10 mouse cellular contexts compared by ENCODE assay signal in the genomic region with DNA sequence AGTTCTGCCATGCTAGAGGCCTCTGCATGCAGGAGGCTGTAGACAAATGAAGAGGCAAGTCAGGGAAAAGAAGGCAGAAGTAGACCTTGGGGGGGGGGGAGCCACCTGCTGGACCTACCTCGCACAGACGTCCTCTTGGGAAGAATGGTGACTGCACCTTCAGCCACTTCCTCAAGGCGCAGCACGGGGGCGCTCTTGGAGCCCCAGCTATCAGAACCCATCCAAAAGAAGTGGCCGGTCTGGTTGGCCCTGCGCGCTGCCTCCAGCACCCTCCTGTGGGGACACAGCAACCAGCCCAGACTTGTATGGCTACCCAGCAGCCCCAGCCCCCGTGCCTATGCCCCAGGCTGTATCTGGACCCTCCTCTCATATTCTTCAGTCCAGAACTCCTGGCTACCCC.
DNase-seq lines count a peak whose midpoint lies in the region; ATAC-seq and TF ChIP-seq lines count a peak whose summit lies in the region.
"Had no signal": no experiment of that assay in that cellular context is flagged by ENCODE, and none has a peak within 500 bp of the region (broad histone marks: within the 10 kb centered on the region; RNA-seq: fewer than 3 reads in every experiment).

No protein-coding gene starts in this region.

- no peak overlapping the region for H3K4me3 ChIP-seq in left cerebral cortex, adult 2 months
- no peak overlapping the region for H3K4me3 ChIP-seq in neural tube, embryonic 11.5 days (ENCODE audit: low read depth, low read length)
- H3K4me3 ChIP-seq: megakaryocyte, embryonic 14.5 days had no signal

- H3K27ac ChIP-seq in left cerebral cortex, adult 2 months = no peak overlapping the region
- no peak overlapping the region for H3K27ac ChIP-seq in neural tube, embryonic 11.5 days (ENCODE audit: low read depth, low read length)

- DNase-seq in left cerebral cortex, adult 2 months (ENCODE audit: extremely low spot score in 1 of 2, low spot score in 2 of 2) = no peak
- no peak for DNase-seq in left cerebral cortex, postnatal 10 days (ENCODE audit: extremely low spot score in 1 of 2, low spot score in 2 of 2)
- peak; percentile 7 for DNase-seq in MEL-GATA-1-ER (ENCODE audit: extremely low read depth, low read depth)
- peak; percentile 68 to 77 for DNase-seq in cerebellum, adult 18-20 months
- peak; percentile 31 for DNase-seq in neural tube, embryonic 11.5 days (ENCODE audit: low spot score)
- DNase-seq in left cerebral cortex, postnatal 36 days (ENCODE audit: low spot score in 2 of 2) = no peak
- DNase-seq in lung, adult 18-20 months = no peak
- DNase-seq: layer of hippocampus, postnatal 36 days; right cerebral cortex, adult 18-20 months had no signal

- H3K36me3 ChIP-seq in neural tube, embryonic 11.5 days (ENCODE audit: control insufficient read depth, insufficient read depth, low read length) = no peaks in the 10 kb centered on the region

- H3K4me2 ChIP-seq in neural tube, embryonic 11.5 days (ENCODE audit: low read depth) = no peak overlapping the region

- 22% methylated on average over 9 of the region's 9 CpGs for WGBS in neural tube, embryonic 11.5 days

- intact Hi-C loops in left cerebral cortex, adult 2 months (cut with DNase I) = no loop called here
- intact Hi-C loops in left cerebral cortex, postnatal 10 days (cut with DNase I) = no loop called here
- intact Hi-C loops in left cerebral cortex, postnatal 36 days (cut with DNase I) = no loop called here

- no peak overlapping the region for H3K9ac ChIP-seq in neural tube, embryonic 11.5 days (ENCODE audit: low read length)

- no peaks in the 10 kb centered on the region for H3K27me3 ChIP-seq in neural tube, embryonic 11.5 days (ENCODE audit: control insufficient read depth, insufficient read depth, low read length)

- ATAC-seq in neural tube, embryonic 11.5 days (ENCODE audit: insufficient read depth, low FRiP score, low TSS enrichment) = no peak

- no peaks in the 10 kb centered on the region for H3K9me3 ChIP-seq in neural tube, embryonic 11.5 days (ENCODE audit: control insufficient read depth, low read length)
- H3K9me3 ChIP-seq: megakaryocyte, embryonic 14.5 days had no signal

- peak; percentile 39 for TF ChIP-seq CTCF in left cerebral cortex, adult 2 months (IDR thresholded peaks at IDR 0.05)

- H3K4me1 ChIP-seq in neural tube, embryonic 11.5 days (ENCODE audit: control insufficient read depth, insufficient read depth, low read length) = no peaks in the 10 kb centered on the region
- H3K4me1 ChIP-seq: megakaryocyte, embryonic 14.5 days had no signal

Comparison
In these comparisons a context has a peak if more than half of its experiments do, and no peak if none do; other contexts are left out.
1. DNase-seq: peak in MEL-GATA-1-ER (single experiment), cerebellum, adult 18-20 months (2 of 2) and neural tube, embryonic 11.5 days (single experiment); none in left cerebral cortex, adult 2 months (0 of 2), left cerebral cortex, postnatal 10 days (0 of 2), left cerebral cortex, postnatal 36 days (0 of 2) and lung, adult 18-20 months (0 of 2).